Mouse (Mus musculus) spleen, adult 12 weeks (tissue): ENCODE measurements at regions not wholly inside any gene's neighbourhood (a gene's known extent, or its start where the extent isn't known, plus 50 kb on each side); places are given as distances from the start of the nearest gene placed in this dataset.

ENCODE experiments used
- DNase-seq: peaks from one replicate; pipeline ENCODE4 v3.0.0; 2022; ENCODE audit warnings: low spot score

GRCm38 (mm10) chr1:75612083-75612720 lies 66.1 kb downstream of the Slc4a3 start:
- DNase-seq, result no peak

- no peak for DNase-seq
Measured at GRCm38 (mm10) chr1:75613206-75613605, 67.1 kb downstream of the Slc4a3 start.

- no peak for DNase-seq
Measured at GRCm38 (mm10) chr1:75616971-75617370, 70.9 kb downstream of the Slc4a3 start.

GRCm38 (mm10) chr1:75618367-75618790 lies 72.3 kb downstream of the Slc4a3 start:
- DNase-seq, result no peak

- DNase-seq, result no peak
Measured at GRCm38 (mm10) chr1:75630287-75630686, 84.2 kb downstream of the Slc4a3 start.

GRCm38 (mm10) chr1:75631729-75632128 lies 85.7 kb downstream of the Slc4a3 start:
- DNase-seq, result no peak

GRCm38 (mm10) chr1:75635591-75635990 lies 89.5 kb downstream of the Slc4a3 start:
- no peak for DNase-seq

GRCm38 (mm10) chr1:75639031-75640001 lies 93.2 kb downstream of the Slc4a3 start:
- no peak for DNase-seq

- DNase-seq, result no peak
Measured at GRCm38 (mm10) chr1:75642496-75642895, 96.4 kb downstream of the Slc4a3 start.

GRCm38 (mm10) chr1:75652547-75652946 lies 106.5 kb downstream of the Slc4a3 start:
- no peak for DNase-seq

GRCm38 (mm10) chr1:75652987-75653573 lies 107.0 kb downstream of the Slc4a3 start:
- no peak for DNase-seq

- no peak for DNase-seq
Measured at GRCm38 (mm10) chr1:75653671-75654076, 107.6 kb downstream of the Slc4a3 start.

GRCm38 (mm10) chr1:75656592-75656991 lies 110.5 kb downstream of the Slc4a3 start:
- no peak for DNase-seq

- DNase-seq, result no peak
Measured at GRCm38 (mm10) chr1:75660336-75661100, 114.5 kb downstream of the Slc4a3 start.

- DNase-seq, result no peak
Measured at GRCm38 (mm10) chr1:75662141-75662990, 116.3 kb downstream of the Slc4a3 start.

GRCm38 (mm10) chr1:75667736-75668269 lies 121.7 kb downstream of the Slc4a3 start:
- DNase-seq, result no peak

- no peak for DNase-seq
Measured at GRCm38 (mm10) chr1:75676295-75676694, 130.2 kb downstream of the Slc4a3 start.

GRCm38 (mm10) chr1:75677695-75678094 lies 131.6 kb downstream of the Slc4a3 start:
- DNase-seq, result no peak

GRCm38 (mm10) chr1:75678279-75678678 lies 132.2 kb downstream of the Slc4a3 start:
- no peak for DNase-seq

- no peak for DNase-seq
Measured at GRCm38 (mm10) chr1:75680366-75680765, 134.3 kb downstream of the Slc4a3 start.

GRCm38 (mm10) chr1:75681913-75682312 lies 135.8 kb downstream of the Slc4a3 start:
- DNase-seq, result no peak
